Mouse (Mus musculus) frontal cortex, postnatal 10 days (tissue): ENCODE data around the gene Tmco1.
A peak's percentile ranks its signal among the peaks of the same experiment; 100 is the strongest.

Experiments used
- DNase-seq, 2 experiments: peaks; one replicate each; pipeline ENCODE4 v3.0.0; 2022; ENCODE audit warnings: low spot score in 2 of 2, mixed read lengths in 1 of 2

Tmco1 gene

GRCm38 (mm10) chr1:167283441-167284257, 24.5 kb upstream of the Tmco1 start:
- DNase-seq: peak; percentile 44 to 61

GRCm38 (mm10) chr1:167284258-167284836, 23.8 kb upstream of the Tmco1 start:
- peak; percentile 68 to 75 for DNase-seq

DNA sequence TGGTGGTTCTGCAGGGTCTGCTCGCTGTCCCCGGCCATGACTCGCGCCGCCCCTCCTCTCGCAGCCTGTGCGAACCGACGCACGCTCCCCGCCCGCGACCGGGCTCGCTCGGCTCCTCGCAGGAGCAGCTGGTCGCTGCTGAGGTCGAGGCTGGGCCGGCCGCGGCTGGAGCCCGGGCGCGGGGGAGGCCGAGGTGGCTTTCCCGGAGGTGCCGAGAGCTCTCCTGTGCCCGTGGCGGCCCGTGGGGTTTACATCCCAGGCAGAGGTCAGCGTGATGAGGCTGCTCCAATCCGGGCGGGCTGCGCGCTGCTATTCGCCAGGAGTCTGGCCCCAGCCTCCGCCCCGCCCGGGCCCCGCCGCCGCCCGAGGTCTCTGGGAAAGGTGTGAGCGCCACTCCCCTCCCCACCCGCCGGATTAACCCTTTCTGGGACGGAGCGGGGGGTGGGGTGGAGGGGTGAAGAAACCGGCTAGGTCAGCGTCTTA, 23.3 kb upstream of the Tmco1 start:
- peak; percentile 81 to 82 for DNase-seq

DNA sequence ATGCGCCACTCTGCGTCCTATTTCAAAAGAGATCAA, 23.0 kb upstream of the Tmco1 start, which contains the start of gene Uck2:
Uck2 (minus strand) TSS at position 1 of the 36 bp plus-strand sequence.
- DNase-seq: no peak

GRCm38 (mm10) chr1:167285356-167285755, 22.8 kb upstream of the Tmco1 start:
- DNase-seq: no peak

DNA sequence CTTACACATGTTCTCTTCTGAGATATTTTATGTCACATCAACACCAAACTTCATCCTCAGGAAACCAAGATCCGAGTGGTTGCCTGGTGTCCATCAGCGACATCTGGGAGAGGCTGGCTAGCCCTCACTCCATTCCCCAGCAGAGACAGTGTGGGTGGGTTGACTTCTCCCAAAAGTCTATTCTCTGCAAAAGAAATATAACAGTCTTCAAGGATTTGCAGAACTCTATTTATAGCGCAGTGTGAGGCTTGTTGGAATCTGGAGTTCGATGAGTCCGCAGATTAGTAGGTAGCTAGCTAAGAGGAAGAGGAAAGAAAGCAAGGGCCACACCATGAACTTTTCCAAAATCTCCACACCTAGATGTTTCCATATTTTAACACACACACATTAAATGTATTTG, 21.0 kb upstream of the Tmco1 start:
- DNase-seq: no peak

DNA sequence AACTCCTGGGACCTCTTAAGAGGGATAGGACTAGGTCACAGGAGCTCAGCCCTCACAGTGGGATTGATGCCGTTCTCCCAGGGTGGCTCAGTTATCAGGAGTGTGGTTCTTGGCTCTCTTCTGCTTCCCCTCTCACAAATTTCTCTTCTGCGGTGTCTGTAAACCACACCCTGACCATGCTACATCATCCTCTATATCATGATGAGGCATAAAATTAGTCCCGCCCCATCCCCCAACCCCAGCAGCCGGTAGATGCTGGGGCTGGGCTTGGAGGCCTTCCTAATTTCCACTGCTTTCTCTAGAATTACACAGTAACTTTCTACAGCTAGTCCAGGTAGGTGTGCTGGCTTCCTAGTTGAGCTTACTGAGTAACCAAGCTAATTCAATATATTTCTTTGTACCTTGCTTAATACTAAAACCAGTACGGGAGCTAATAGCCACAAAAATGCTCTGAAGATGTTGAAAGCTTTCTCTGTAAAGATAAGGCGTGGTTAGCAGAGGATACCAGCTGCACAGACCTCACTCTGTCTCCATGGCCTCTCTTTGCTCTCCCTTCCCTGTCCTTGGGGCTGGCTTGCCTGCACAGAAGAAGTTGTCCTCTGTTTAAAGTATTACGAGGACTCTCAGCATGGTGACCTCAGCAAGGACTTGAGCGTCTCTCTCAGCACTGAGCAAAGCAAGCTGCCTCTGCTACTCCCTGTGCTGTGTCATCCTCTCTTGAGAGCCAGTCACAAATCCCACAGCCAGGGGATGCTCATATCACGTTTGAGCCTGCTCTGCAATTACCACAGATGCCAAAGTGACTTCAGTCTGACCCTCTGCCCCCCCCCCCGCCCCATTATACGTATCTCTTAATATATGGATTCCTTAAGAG, 19.3 kb upstream of the Tmco1 start:
- no peak for DNase-seq

- no peak for DNase-seq
These were observed 18.5 kb upstream of the Tmco1 start for GRCm38 (mm10) chr1:167289567-167290262.

DNA sequence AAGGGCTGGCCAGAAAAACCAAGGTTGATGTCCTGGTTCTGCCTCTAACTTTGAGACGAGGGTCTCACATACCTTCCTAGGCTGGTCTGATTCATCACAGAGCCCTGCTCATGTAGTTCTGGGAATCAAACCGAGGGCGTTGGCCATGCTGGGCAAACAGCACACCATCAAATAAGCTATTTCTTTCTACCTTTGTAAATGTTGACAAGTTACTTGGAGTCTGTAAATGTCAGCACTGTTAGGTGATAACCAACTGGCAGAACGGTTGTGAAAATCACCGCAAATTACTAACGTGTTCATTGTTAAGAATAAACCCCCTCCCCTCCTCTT, 17.9 kb upstream of the Tmco1 start:
- no peak for DNase-seq

- no peak for DNase-seq
These were observed 16.6 kb upstream of the Tmco1 start for GRCm38 (mm10) chr1:167291610-167292009.

DNA sequence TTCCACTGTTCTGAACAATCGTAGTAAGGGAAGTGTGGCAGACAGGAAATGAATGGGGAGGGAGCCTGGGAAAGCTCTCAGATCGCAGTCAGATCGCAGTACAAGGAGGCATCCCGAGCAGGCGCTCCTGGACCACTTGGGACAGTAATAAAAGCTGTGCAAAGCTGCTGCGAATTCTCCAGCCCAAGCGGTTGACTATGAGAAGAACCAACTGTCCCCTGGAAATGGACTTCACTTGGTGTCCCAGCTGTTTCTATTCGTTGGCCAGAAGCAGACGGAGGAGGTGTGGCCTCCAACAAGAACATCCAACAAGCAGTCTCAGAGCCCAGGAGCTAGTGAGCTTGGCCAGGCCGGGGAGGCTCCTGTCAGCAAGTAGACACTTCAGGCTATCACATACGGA, 15.7 kb upstream of the Tmco1 start:
- DNase-seq: no peak

- no peak for DNase-seq
These were observed 12.3 kb upstream of the Tmco1 start for GRCm38 (mm10) chr1:167295679-167296402.

DNA sequence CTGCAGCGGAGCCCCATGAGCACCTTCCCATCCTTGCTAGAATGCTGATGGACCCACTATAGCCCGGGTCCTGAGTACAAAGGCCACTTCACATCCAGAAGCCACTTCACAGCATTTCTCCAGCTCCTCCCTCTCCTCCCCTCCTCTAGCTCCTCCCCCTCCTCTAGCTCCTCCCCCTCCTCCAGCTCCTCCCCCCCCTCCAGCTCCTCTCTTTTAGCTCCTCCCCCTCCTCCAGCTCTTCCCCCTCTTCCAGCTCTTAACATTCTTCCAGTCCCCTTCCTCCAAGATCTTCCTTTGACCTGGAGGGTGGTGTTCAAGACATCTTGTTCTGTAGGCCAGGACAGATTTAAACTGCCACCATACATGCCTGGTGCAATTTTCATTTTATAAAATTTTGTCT, 8.1 kb upstream of the Tmco1 start:
- DNase-seq: no peak

- no peak for DNase-seq
These were observed 2.6 kb upstream of the Tmco1 start for GRCm38 (mm10) chr1:167305501-167306137.

- peak in 1 of 2 experiments; percentile 11 for DNase-seq
These were observed 1.5 kb upstream of the Tmco1 start for GRCm38 (mm10) chr1:167306451-167307240.

- no peak for DNase-seq
These were observed 504 bp upstream of the Tmco1 start for GRCm38 (mm10) chr1:167307674-167308073.

- DNase-seq: no peak
These were observed 4.2 kb downstream of the Tmco1 start for GRCm38 (mm10) chr1:167312367-167312766.

- DNase-seq: no peak
These were observed 5.0 kb downstream of the Tmco1 start for GRCm38 (mm10) chr1:167313220-167313619.

GRCm38 (mm10) chr1:167321691-167322090, 13.5 kb downstream of the Tmco1 start:
- DNase-seq: no peak

GRCm38 (mm10) chr1:167328776-167329175, 20.6 kb downstream of the Tmco1 start:
- no peak for DNase-seq
